Mouse (Mus musculus): ENCODE data around the gene Cd24a.
A peak's percentile ranks its signal among the peaks of the same experiment; 100 is the strongest.

The Cd24a gene

DNA sequence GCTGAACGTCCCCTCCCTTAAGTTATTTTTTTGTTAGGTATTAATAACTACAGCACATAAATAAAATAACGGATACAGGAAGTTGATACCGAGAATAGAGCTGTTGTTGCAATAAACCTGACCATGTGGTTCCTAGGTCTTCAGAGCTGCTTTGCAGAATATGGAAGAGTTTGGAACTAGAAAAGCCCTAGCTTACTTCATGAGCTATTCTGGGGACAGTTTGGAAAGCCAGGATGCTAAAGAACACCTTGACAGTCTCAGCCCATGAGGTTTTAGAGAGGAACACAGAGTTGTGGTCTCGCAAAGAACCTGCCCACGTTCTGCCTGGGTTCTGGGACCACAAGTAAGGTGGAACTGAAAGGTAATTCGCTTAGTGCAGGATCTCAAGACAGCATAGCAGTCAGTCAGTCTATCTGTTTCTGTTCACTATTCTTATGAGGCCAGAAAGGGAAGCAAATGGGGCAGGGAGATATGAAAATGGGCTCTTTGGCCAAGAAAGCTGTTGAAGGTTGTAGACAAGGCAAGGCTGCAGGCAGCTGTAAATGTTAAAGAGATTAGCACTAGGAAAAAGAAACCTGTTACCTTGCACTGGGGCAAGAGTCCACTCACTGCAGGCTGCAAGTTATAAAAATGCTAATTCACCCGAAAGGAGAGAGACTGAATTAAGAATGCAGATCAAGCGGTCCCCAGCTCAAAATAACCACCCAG lies 10.5 kb downstream of the Cd24a start:
- no peak for DNase-seq

DNA sequence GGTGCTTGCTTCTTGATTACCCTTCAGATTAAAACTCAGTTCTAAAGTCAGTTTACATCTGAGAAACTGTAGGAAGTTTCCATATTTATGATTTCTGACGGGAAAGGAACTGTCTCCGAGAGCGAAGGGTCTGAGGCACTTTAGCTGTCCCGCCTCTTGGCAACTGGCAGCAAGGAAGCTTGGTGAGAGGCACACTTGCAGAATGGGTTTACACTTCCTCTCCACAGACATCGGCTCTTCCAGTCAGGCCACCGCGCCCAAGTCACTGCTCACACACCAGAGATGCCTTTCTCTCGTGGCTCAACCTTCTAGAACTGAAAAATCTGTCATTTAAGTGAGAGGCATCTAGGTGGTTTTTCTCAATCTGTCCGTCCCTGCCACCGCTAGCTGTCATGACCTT lies 13.4 kb downstream of the Cd24a start:
- no peak for DNase-seq

DNA sequence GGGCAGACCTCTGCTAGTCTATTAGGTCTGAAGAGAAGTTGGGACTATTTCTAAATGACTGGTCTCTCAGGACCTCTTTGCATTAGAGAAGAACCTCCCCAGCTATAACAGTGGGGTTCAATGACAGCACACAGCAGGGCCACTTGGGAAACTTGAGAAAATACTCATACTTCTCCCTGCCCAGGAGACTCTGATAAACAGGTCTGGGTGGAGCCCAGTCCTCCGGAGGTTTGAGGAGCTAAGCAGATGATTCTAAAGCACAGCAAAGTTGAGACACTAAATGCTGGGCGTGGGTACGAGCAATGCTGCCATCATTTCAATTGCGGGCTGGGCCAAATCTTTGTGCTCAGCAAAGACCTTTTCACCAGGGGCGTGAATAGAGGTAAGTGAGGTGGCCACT lies 15.1 kb downstream of the Cd24a start:
- DNase-seq = no peak

DNA sequence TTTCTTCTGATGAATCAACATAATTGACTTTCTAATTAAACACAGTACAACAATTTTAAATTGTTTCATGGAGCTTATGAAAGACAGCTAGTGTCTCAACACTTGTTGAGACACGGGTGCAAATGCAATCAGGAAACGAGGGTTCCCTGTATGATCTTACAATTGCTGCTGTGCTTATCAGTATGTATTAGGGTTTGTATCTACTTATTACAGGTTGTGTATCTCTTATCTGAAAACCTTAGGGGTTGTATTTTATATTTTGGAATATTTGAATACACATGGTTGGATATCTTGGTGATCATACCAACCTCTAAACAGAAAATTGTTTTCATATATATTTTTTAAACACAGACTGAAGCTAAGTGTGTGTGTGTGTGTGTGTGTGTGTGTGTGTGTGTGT lies 16.1 kb downstream of the Cd24a start:
- DNase-seq = no peak

DNA sequence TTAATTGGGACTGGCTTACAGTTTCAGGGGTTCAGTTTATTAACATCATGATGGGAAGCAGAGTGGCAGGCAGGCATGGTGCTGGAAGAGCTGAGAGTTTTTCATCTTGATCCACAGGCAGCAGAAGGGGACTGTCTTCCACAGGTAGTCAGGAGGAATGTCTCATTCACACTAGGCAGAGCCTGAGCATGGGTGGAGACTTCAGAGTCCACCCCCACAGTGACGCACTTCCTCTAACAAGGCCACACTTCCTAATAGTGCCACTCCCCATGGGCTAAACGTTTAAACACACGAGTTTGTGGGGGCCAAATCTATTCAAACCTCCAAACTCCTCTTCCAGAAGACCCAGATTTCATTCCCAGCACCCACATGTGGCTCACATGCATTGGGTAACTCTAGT lies 16.8 kb downstream of the Cd24a start:
- no peak for DNase-seq

DNA sequence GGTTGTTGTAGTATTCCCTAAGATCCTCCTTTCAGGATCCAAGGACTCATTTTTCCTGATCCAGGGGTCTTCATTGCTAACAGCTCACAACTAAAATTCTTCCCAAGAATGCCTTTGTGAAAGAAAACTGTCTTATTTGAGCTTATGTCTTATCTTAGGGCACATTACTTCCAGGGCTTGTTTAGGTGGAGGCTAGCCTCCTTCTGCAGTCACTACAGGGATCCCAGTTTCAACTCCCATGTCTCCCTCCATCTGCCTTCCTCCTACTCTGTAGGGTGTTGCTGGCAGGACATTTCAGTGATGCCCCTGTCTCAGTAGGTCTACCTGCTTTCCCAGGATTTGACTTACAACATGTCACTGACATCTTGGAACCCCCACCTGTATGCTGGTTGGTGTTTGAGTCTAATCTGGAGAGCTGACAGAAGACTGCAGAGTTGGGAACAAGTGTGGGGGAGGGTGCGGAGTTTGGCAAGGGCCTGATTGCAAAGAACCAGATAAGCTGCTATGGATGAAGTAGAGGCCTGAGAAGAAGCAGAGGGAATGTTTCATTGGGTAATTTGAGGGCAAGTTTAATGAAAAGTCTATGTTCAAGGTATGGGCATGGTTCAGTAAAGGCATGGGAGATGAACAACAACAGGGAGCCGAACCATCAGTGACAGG lies 20.1 kb downstream of the Cd24a start:
- DNase-seq = no peak

DNA sequence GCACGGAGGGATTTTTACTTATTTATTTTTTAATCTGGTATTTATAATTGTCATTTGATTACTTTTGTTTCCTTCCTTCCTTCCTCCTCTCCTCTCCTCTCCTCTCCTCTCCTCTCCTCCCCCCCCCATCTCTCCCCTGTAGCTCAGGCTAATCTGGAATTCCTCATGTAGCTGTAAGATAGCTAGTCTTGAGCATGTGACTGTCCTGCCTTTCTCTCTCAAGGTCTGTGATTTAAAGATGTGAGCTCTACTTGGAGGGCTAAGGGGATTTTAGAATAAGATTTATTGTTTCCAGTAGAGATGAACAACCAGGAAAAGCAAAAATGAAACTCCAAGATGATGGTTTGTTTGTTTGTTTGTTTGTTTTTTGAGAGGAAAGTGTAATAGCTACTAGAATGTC lies 23.0 kb downstream of the Cd24a start:
- DNase-seq = no peak

DNA sequence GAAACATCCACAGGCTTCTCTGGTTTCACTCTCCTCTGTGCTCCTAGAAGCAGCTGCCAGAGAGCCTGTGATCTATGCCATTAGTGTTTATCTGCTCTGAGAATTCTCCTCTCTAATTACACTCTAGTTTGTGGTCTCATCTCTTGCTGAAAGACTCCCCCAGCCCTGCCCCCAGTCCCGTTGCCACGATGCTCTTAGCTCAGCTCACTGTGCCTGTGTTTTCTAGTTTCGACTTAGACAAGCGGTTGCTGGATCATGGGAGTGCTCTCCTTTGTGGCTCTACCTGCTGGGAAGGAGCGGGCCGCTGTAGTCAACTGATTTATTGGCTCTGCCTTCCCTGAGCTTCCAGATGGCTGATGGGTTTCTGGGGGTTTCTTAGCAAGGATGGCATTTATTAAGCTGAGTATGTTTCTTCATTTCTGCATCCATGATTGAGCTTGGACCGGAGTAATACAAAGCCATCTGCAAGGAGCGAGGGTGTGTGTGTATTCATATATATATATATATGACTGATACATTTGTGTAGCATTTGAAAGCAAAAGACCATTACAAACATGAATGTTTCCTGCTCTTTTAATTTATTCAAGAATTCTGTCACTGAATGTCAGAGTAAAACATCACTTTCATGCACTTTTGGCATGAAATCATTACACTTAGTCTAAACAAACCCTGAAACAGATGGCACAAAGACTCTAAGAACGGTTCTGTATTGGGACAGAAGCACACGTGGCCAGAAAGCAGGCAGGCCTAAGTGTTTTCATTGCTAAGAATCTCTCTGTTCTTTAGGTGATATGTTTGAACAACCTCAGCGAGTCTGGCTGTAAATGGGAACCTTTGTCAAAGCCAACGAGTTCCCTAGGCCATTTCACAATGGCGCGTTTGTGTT lies 23.7 kb downstream of the Cd24a start:
- peak; percentile 55 for DNase-seq

DNA sequence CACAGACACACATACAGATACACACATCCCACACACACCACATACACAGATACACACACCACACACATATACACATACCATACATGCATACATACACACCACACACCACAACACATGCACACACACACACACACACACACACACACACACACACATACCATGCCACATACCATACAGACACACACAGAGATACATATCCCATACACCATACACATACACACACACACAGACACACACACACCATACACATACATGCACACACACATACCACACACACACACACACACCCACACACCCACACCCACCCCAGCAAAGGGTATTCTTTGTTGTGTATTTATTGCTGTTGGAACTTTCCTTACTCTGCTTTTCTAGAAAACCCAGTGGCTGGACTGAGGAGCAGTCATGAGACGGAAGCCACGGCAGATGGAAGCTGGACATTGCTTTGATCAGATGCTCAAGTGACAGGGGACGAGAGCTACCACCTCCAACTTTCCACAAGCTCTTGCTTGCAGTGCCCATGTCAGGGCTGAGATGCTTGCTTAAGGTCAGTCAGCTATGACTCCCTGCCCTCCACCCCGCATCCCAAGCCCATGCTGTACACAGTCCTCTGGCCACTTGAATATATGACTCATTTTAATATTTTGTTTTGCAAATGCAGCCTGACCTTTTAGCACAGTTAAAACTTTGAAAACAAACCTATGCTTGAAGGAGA lies 26.0 kb downstream of the Cd24a start:
- no peak for DNase-seq

DNA sequence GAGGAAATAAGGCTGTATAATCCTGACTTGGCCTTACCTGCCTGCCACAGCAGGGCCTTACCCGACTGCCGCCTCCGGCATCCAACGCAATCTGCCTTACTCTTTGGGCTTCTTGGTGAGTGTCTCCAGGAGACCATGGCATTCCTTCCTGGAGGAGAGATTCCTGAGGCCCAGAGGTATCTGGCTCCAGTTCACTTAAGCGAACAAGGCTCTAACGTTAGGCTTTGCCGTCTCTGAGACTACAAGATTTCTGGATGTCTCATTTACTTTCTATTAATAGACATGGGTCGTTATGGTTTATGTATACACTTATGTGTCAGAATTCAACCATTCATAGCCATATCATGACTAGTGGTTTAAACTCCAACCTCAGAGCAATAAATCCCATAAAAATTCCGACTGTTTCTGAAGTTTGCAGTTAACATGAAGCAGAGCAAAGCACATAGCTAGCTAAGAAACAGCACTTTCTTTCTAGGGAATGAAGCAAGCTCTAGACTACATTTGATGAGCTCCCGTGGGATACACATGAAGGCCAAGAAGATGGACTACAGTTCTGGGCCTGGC lies 26.7 kb downstream of the Cd24a start:
- no peak for DNase-seq

DNA sequence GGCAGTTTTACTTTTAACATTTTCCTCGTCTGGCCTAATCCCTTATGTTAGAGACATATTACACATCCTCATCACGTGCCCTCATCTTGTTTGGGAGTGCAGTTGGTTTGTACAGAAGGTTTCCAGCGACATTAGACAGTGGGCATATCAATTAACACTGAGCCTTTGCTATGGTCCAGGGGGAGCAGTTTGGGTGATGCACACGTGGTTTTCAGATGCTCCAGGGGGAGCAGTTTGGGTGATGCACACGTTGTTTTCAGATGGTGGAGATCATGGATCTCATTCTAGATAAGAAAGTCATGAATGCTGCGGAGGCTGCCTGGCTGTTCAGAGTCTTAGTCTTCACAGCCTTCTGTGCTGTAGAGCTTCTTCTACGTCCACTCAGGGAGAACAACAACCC lies 27.8 kb downstream of the Cd24a start:
- DNase-seq = no peak

DNA sequence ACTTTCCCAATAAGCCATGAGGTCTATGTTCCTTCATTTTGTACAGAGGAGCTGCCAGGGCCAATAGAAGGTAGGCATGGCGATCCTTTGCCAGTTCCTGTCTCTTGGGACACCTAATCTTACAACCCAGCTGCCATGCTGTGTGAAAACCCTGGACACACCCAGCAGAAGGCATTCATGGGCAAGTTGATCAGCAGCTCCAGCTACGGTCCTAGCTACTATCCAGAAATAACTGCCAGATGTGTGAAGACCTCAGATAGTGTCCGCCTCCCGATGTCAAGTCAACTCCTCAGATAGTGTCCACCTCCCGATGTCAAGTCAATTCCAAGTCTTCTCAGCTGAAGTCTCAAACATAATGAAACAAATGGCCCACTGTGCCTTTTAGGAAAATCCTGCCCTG lies 31.4 kb downstream of the Cd24a start:
- DNase-seq = no peak

DNA sequence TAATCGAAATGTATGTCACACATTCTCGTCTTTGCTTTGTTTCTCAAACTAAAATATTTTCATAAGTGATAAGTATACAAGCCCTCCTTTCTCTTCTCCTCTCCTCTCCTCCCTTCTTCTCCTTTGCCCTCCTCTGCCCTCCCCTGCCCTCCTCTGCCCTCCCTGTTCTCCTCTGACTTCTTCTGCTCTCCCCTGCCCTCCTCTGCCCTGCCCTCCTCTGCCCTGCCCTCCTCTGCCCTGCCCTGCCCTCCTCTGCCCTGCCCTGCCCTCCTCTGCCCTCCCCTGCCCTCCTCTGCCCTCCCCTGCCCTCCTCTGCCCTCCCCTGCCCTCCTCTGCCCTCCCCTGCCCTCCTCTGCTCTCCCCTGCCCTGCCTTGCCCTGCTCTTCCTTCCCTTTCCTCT lies 31.9 kb downstream of the Cd24a start:
- no peak for DNase-seq

DNA sequence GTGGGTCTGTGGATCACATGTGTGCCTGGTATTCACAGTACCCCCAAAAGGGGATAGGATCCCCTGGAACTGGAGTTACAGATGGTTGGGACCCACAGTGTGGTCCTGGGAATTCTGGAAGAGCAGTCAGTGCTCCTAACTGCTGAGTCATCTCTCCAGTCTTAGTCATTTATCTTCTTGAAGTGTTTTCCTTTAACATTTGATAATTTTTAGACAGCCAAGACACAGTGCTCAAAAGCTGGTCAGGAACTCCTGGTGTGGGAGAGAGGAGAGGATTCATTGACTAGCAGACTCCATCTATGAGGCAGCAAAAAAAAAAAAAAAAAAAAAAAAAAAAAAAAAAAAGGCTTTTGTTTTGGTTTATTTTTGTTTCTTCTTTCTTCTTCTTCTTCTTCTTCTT lies 33.0 kb downstream of the Cd24a start:
- no peak for DNase-seq

DNA sequence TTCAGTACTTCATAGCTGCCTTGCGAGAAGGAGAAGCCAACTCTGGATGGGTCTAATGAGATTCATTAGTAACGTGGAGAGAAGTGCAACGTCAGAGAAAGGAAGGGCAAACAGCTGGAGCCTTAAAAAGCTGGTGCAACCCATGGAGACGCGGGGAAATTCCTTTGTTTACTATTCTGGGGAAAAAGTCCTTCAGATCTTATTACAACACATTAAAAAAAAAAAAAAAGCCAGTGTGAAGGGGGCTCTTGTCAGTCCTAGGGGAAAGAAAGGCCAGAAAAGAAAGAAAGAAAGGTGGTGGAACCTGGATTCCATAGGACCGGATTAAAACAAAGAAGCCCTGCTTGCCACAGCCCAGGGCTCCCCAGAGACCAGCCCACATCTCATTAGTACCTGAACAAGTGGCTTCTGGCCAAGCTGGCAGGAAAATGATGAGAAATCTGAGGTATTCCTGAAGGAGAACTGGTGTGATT lies 41.0 kb downstream of the Cd24a start:
- peak; percentile 50 for DNase-seq

DNA sequence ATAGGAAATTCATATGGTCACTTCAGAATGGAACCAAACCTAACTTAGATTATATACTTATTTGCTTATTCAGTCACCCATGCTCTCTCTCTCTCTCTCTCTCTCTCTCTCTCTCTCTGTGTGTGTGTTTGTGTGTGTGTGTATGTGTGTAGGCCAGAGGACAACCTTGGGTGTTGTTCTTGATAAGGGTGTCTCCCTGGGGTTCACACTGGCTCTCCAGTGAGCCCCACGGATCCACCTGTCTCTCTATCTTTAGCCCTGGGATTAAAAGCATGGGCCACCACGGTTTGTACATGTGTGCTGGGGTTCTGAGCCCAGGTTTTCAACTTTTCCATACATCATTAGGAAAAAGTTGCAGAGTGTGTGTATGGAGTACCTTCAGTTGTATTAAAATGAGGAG lies 41.9 kb downstream of the Cd24a start:
- DNase-seq = no peak

DNA sequence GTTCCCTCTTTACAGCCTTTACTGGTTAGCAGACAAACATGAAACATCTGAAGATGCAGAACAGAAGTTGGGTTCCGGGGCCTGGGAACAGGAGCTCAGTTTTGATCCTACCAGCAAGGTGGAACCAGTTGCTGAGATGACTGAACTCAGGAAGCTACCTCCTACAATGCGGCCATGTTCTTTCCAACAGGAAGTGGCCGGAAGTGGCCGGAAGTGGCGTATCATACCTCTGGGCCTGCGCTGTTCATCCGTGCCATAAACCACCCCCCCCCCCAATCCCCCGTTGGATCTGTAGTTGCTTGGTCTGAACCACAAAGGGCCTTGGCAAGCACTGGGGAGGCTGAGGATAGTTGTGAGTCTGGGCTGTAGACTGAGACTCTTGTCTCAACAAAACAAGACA lies 45.4 kb downstream of the Cd24a start:
- DNase-seq = no peak

DNA sequence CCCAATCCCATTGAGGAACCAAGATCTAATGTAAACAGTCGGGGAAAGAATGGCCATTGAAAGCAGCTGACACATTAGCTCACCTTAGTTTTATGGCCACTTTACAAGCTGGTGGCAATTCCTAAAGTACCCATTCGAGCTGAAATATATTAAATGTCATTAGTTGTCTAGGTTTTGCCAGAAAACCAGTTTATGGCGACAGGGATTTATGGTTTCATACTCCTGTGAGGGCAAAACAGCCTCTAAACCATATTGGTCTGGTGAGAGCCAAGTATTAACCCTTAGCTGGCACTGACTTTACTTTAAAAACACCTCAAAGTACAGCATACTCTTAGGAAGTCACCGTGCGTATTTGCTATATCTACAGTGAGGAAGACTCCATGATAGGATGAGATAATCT lies 46.3 kb downstream of the Cd24a start:
- no peak for DNase-seq

DNA sequence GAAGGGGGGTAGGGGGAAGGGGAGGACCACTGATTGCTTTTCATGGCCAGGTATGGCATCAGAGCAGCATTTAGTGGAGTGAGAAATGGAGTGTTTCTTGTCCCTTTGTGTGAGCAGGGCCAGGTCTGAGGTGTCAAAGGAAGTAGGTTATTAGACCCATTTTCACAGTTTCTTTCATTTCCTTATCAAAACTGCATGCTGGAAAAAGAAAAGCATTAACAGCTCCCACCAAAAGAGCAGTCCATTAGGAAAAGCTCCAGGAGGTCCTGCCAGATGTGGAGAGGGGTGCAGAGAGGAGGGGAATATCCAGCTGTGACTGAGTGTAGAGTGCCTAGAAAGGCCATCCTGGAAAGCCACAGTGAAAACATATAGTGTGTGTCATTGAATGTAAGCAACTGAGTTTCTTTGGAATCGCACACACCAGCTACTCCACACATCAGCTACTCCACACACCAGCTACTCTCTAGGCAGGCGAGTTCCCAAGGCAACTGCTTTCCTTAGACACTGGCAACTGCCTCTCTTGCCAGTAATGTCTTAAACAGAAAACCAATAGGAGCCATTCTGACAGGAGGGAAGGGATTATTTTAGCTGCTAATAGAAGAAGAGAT lies 46.8 kb downstream of the Cd24a start:
- no peak for DNase-seq

DNA sequence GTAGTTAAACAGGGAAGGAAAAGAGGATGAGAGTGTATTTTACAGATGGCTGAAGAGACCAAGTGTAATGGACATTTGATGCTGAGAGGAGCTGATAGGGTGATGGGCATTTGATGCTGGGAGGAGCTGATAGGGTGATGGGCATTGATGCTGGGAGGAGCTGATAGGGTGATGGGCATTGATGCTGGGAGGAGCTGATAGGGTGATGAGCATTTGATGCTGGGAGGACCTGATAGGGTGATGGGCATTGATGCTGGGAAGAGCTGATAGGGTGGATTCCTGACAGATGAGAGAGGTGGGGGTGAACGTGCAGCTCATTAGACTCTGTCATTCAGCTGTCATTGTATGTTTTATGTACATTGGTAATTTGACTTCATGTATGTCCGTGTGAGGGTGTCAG lies 47.5 kb downstream of the Cd24a start:
- DNase-seq = no peak

DNA sequence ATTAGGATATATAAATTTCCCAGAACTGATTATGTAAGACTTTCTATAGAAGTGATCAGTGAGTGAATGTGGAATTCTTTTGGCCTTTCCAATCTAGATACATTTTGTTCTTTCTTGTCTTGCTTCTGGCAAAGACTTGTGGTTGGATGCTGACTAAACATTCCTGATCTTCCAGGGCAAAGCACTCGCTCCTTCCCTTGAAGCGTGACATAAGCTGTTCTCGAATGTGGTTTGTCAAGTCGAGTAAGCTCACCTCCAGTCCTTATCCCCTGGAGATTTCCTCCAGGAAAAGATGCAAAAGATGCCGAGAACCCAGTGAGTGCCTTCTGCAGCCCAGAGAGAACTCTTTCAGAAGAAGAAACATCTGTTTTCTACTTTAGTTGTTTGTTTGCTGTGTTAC lies 51.1 kb downstream of the Cd24a start:
- no peak for DNase-seq

DNA sequence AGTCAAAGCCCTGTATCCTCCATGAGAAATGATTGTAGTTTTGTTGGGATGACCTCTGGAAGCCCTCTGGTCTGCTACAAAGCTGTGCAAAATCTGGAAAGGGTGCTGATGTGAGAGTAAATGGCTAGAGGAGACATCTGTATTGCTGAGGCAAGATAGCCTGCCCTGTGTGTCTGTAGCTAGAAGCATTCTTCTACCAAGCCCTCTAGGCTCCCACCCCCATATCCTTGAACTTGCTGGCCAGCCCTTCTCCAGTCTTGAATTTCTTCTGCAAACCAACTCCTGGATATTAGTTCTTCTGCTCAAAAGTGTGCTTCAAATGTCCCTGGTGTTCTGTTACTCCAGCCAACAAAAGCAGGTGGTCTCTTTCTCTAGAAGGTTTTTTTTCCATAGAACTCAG lies 51.8 kb downstream of the Cd24a start:
- no peak for DNase-seq

Measured in embryo, embryonic 11 days (tissue).